Mouse (Mus musculus) testis, adult 2 months (tissue): ENCODE measurements around the gene Mmp17.
A peak's percentile ranks its signal among the peaks of the same experiment; 100 is the strongest.

Source experiments
- CTCF ChIP-seq: fragments of 200-500 bp; IDR thresholded peaks from 2 replicates; pipeline ENCODE4 v1.5.1; 2012; ENCODE audit warnings: low read depth, mild to moderate bottlenecking, inconsistent platforms, low read length, moderate library complexity; ENCODE audit not compliant: control insufficient read depth, insufficient read depth, insufficient replicate concordance
- POLR2A ChIP-seq: fragments of 200-500 bp; IDR thresholded peaks from 2 replicates; pipeline ENCODE4 v1.6.1; 2012; ENCODE audit warnings: low read depth, mild to moderate bottlenecking, inconsistent platforms, low read length, moderate library complexity; ENCODE audit not compliant: control insufficient read depth

- TF ChIP-seq CTCF (peak; percentile 59), POLR2A (no peak)
Measured at GRCm38 (mm10) chr5:129583761-129584582, at the start of gene Mmp17.
